Mouse (Mus musculus) intestine, postnatal 0 days (tissue): ENCODE measurements around the gene Ubac2. TPM values are rescaled to one million over a fixed set of nuclear protein-coding genes. Genes with fewer than 3 reads are reported as not detected.
A peak's percentile ranks its signal among the peaks of the same experiment; 100 is the strongest.

Experiments
- ATAC-seq: fragments of 200-750 bp; cut with Nextera tagmentation; 2 replicates; pipeline ENCODE4 v1.8.0; 2017; ENCODE audit warnings: mild to moderate bottlenecking, moderate TSS enrichment, moderate library complexity
- H3K27ac ChIP-seq: fragments of 300-500 bp; sonication (generic); 2 replicates; pipeline ENCODE4 v1.5.1; 2014; ENCODE audit warnings: mild to moderate bottlenecking, low read depth, low read length, moderate library complexity
- H3K27me3 ChIP-seq: fragments of 300-500 bp; sonication (generic); replicated peaks from 2 replicates; pipeline ENCODE4 v1.6.1; 2014; ENCODE audit warnings: low read length, mixed read lengths; ENCODE audit not compliant: control insufficient read depth, insufficient read depth
- H3K36me3 ChIP-seq: fragments of 300-500 bp; sonication (generic); 2 replicates; pipeline ENCODE4 v1.6.1; 2014; ENCODE audit warnings: mild to moderate bottlenecking, moderate library complexity; ENCODE audit not compliant: control insufficient read depth, insufficient read depth
- H3K4me1 ChIP-seq: fragments of 300-500 bp; sonication (generic); replicated peaks from 2 replicates; pipeline ENCODE4 v1.6.1; 2014; ENCODE audit warnings: antibody characterized with exemption, low read length, mixed read lengths; ENCODE audit not compliant: control insufficient read depth, insufficient read depth
- H3K4me2 ChIP-seq: fragments of 300-500 bp; sonication (generic); replicated peaks from 2 replicates; pipeline ENCODE4 v1.6.1; 2014; ENCODE audit warnings: low read depth, mild to moderate bottlenecking, moderate library complexity
- H3K4me3 ChIP-seq: fragments of 300-500 bp; sonication (generic); 2 replicates; pipeline ENCODE4 v1.5.1; 2014; ENCODE audit warnings: low read depth, low read length
- H3K9ac ChIP-seq: fragments of 300-500 bp; sonication (generic); 2 replicates; pipeline ENCODE4 v1.6.1; 2014; ENCODE audit warnings: mild to moderate bottlenecking, low read depth, low read length
- H3K9me3 ChIP-seq: fragments of 300-500 bp; sonication (generic); 2 replicates; pipeline ENCODE4 v1.6.1; 2016; ENCODE audit warnings: mixed run types; ENCODE audit not compliant: control insufficient read depth
- CTCF ChIP-seq: sonication (generic); IDR thresholded peaks from 2 replicates; pipeline ENCODE4 v1.5.1; 2016; ENCODE audit warnings: low read depth, mild to moderate bottlenecking, control low read depth, antibody characterized with exemption, moderate library complexity
- WGBS: fragments of 180-500 bp; shearing (Covaris S2); extraction: QIAGEN DNeasy Blood & Tissue Kit; methylation state at CpG from one replicate; pipeline ENCODE4 v1.1.7; 2014; 5-methylcytosine and 5-hydroxymethylcytosine counted together
- polyA plus RNA-seq: library from polyadenylated mRNA; unstranded; fragments of >200 nt; fragmentation: Nextera tagmentation; extraction: Ambion mirVana; gene quantifications from 2 replicates; pipeline ENCODE4 v1.2.1, GENCODE M21; 2015

Ubac2 gene
- polyA plus RNA-seq, 1 experiment from 2014 or later = 39.2 TPM

GRCm38 (mm10) chr14:121963942-121964335 lies 85.5 kb downstream of the Ubac2 start:
- Histone ChIP-seq H3K36me3 (no peaks in the 10 kb centered on the region), H3K27me3 (no peaks in the 10 kb centered on the region), H3K4me3 (no peak overlapping the region), H3K4me1 (no peaks in the 10 kb centered on the region), H3K9ac (peak overlapping the region; percentile 0; the same call in 1 of the 2 replicates), H3K27ac (no peak overlapping the region), H3K9me3 (no peaks in the 10 kb centered on the region), H3K4me2 (peak overlapping the region; percentile 38)
- ATAC-seq = no peak
- TF ChIP-seq CTCF = no peak
- WGBS = 37% methylated on average over 4 of the region's 4 CpGs

GRCm38 (mm10) chr14:121964990-121965389 lies 86.6 kb downstream of the Ubac2 start, which contains the start of gene Gpr183:
TSS of gene Gpr183 (minus strand) at chr14:121965195.
- Histone ChIP-seq H3K4me1 (no peaks in the 10 kb centered on the region), H3K4me2 (peak within 1 kb of the TSS; percentile 38), H3K4me3 (no peak within 1 kb of the TSS), H3K9me3 (no peaks in the 10 kb centered on the region), H3K27me3 (no peaks in the 10 kb centered on the region), H3K9ac (peak within 1 kb of the TSS; percentile 0; the same call in 1 of the 2 replicates), H3K36me3 (no peaks in the 10 kb centered on the region), H3K27ac (no peak within 1 kb of the TSS)
- WGBS = 29% methylated on average over 6 of the region's 6 CpGs
- TF ChIP-seq CTCF = no peak
- ATAC-seq = no peak

- no peak for TF ChIP-seq CTCF
- no peak overlapping the region for H3K4me3 ChIP-seq
- H3K36me3 ChIP-seq = no peaks in the 10 kb centered on the region
- no peaks in the 10 kb centered on the region for H3K4me1 ChIP-seq
- no peak overlapping the region for H3K4me2 ChIP-seq
- no peaks in the 10 kb centered on the region for H3K27me3 ChIP-seq
- 81% methylated on average over 4 of the region's 4 CpGs for WGBS
- no peak overlapping the region for H3K9ac ChIP-seq
- no peak for ATAC-seq
- no peak overlapping the region for H3K27ac ChIP-seq
- H3K9me3 ChIP-seq = no peaks in the 10 kb centered on the region
These were observed 87.0 kb downstream of the Ubac2 start for GRCm38 (mm10) chr14:121965461-121965860.

- no peaks in the 10 kb centered on the region for H3K9me3 ChIP-seq
- 36% methylated on average over 4 of the region's 4 CpGs for WGBS
- H3K4me1 ChIP-seq = no peaks in the 10 kb centered on the region
- no peak overlapping the region for H3K4me3 ChIP-seq
- H3K27ac ChIP-seq = no peak overlapping the region
- no peaks in the 10 kb centered on the region for H3K36me3 ChIP-seq
- no peak overlapping the region for H3K4me2 ChIP-seq
- ATAC-seq = peak; percentile 25; the same call in 1 of the 2 replicates
- no peaks in the 10 kb centered on the region for H3K27me3 ChIP-seq
- no peak for TF ChIP-seq CTCF
- H3K9ac ChIP-seq = no peak overlapping the region
These were observed 88.7 kb downstream of the Ubac2 start for GRCm38 (mm10) chr14:121967095-121967494.

GRCm38 (mm10) chr14:121970402-121970801 lies 92.0 kb downstream of the Ubac2 start:
- Histone ChIP-seq H3K4me2 (no peak overlapping the region), H3K27ac (no peak overlapping the region), H3K27me3 (no peaks in the 10 kb centered on the region), H3K9me3 (no peaks in the 10 kb centered on the region), H3K9ac (no peak overlapping the region), H3K4me3 (no peak overlapping the region), H3K36me3 (peaks cover under 1% of the 10 kb centered on the region; the same call in 1 of the 2 replicates), H3K4me1 (no peaks in the 10 kb centered on the region)
- no peak for TF ChIP-seq CTCF
- WGBS = 87% methylated on average over 1 of the region's 1 CpGs
- no peak for ATAC-seq

- no peak overlapping the region for H3K4me3 ChIP-seq
- H3K9ac ChIP-seq = no peak overlapping the region
- 88% methylated on average over 10 of the region's 10 CpGs for WGBS
- H3K9me3 ChIP-seq = no peaks in the 10 kb centered on the region
- peaks cover 10% of the 10 kb centered on the region; the same call in 1 of the 2 replicates for H3K36me3 ChIP-seq
- ATAC-seq = no peak
- H3K27ac ChIP-seq = no peak overlapping the region
- no peak overlapping the region for H3K4me2 ChIP-seq
- no peak for TF ChIP-seq CTCF
- no peaks in the 10 kb centered on the region for H3K27me3 ChIP-seq
- no peaks in the 10 kb centered on the region for H3K4me1 ChIP-seq
These were observed 94.7 kb downstream of the Ubac2 start for GRCm38 (mm10) chr14:121973114-121973513.

- H3K9me3 ChIP-seq = no peaks in the 10 kb centered on the region
These were observed 103.1 kb downstream of the Ubac2 start for GRCm38 (mm10) chr14:121981531-121981930.

More at GRCm38 (mm10) chr14:121981531-121981930, 103.1 kb downstream of the Ubac2 start:
- Histone ChIP-seq H3K4me1 (no peaks in the 10 kb centered on the region), H3K27ac (no peak overlapping the region), H3K36me3 (0 out of 2 replicates have a peak, but pooled peaks cover under 1% of the 10 kb centered on the region), H3K9ac (no peak overlapping the region), H3K27me3 (no peaks in the 10 kb centered on the region), H3K4me3 (no peak overlapping the region), H3K4me2 (no peak overlapping the region)
- 39% methylated on average over 1 of the region's 1 CpGs for WGBS
- peak; percentile 43; the same call in 1 of the 2 replicates for ATAC-seq
- TF ChIP-seq CTCF = no peak
